Mouse (Mus musculus) ES-E14 (cell line): ENCODE results near the gene Tas2r135.

Experiments used
- HCFC1 ChIP-seq: IDR thresholded peaks from 2 replicates; pipeline ENCODE4 v1.6.1; 2012; ENCODE audit warnings: low read length, inconsistent platforms, borderline replicate concordance; ENCODE audit not compliant: insufficient read depth
- ZNF384 ChIP-seq: IDR thresholded peaks from 2 replicates; pipeline ENCODE4 v1.6.1; 2012; ENCODE audit warnings: low read depth, low read length, inconsistent platforms

DNA sequence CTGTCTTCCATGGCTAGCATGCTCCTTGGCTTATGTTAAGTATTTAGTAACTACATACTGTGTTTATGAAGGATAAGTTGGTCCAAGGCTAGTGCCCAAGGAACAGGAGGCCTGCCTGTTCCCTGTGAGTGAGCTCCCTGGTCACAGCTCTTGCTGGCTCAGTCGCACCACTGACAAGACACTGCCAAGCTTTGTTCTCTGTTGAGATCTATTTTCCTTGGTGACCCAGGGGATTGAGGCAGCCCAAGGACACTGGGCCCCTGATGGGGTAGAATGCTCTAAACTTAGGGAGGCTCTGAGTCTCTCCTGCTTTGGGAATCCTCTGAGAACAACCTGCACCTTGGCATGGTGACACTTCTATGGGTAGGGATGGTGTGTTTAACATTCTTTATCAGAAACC is 43.2 kb upstream of the Tas2r135 start:
- no peak for TF ChIP-seq ZNF384
- TF ChIP-seq HCFC1: no peak
